Mouse (Mus musculus) lung, adult 2 months (tissue): ENCODE measurements around the gene Epha2.

Source experiments
- CTCF ChIP-seq: fragments of 200-500 bp; IDR thresholded peaks from 2 replicates; pipeline ENCODE4 v1.5.1; 2011; ENCODE audit warnings: mild to moderate bottlenecking, low read length, control low read depth; ENCODE audit not compliant: insufficient read depth
- POLR2A ChIP-seq: fragments of 200-500 bp; IDR thresholded peaks from 2 replicates; pipeline ENCODE4 v1.6.1; 2011; ENCODE audit warnings: low read depth, mild to moderate bottlenecking, control low read depth, low read length, borderline replicate concordance; ENCODE audit errors: extremely low read depth

GRCm38 (mm10) chr4:141291571-141292375 lies 9.3 kb upstream of the Epha2 start:
- TF ChIP-seq CTCF: no peak
- TF ChIP-seq POLR2A: no peak
